Mouse (Mus musculus) liver, adult 2 months (tissue): ENCODE measurements around the gene Hint1.

Experiments
- CTCF ChIP-seq: fragments of 200-500 bp; IDR thresholded peaks from 2 replicates; pipeline ENCODE4 v1.5.1; 2011; ENCODE audit warnings: low read depth, low read length, control low read depth
- POLR2A ChIP-seq: fragments of 200-500 bp; IDR thresholded peaks from 2 replicates; pipeline ENCODE4 v1.6.1; 2011; ENCODE audit warnings: low read length, control low read depth; ENCODE audit not compliant: insufficient read depth; ENCODE audit errors: extremely low read depth

DNA sequence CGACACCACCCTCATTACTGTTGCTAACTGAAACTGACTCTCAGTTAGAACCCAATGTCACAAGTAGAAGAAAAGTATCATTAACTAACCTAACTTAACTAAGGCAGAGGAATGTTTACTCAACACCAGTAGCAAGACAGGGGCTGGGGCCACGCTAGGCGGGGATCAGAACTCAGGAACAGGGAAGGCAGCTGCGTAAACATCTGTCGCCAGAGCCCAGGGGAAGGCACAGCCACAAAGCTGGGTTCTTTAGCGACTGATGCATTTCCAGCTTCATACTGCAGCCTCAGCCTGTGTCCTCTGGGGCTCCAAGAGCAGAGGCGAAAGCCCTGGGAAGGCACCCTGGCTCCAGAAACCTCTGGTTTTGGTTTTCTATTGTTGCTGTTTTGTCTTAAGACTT is 25.9 kb downstream of the Hint1 start:
- no peak for TF ChIP-seq POLR2A
- no peak for TF ChIP-seq CTCF
